In the genomic region with DNA sequence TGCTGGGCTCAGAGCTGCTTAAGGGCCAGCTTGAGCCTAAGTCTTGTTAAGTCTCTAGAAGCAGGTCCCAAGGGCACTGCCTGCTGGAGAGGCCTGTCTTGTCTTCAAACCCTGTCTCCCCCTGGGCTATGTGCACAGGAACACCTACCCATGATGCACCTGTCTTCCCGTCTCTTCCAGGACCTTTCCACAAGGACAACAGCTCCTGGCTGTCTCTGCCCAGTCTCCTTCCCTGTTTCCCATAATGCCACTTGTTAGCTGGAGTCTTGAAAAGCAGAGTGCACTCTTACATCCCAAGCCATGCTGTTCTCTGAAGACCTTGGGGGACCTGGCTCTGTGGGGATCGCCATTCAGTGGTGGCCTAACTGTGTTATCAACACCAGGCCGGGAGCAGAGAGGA, we compare ENCODE assay signal across 29 mouse cellular contexts. TPM values are rescaled to one million over a fixed set of nuclear protein-coding genes. Genes with fewer than 3 reads are reported as not detected.
DNase-seq lines count a peak whose midpoint lies in the region; ATAC-seq lines count a peak whose summit lies in the region.
"Had no signal": no experiment of that assay in that cellular context is flagged by ENCODE, and none has a peak within 500 bp of the region (broad histone marks: within the 10 kb centered on the region; RNA-seq: fewer than 3 reads in every experiment).

No protein-coding gene starts in this region.

- peaks cover 95% of the 10 kb centered on the region for H3K27me3 ChIP-seq in midbrain, embryonic 10.5 days (ENCODE audit: low read depth, poor library complexity, severe bottlenecking)
- H3K27me3 ChIP-seq in midbrain, embryonic 15.5 days (replicated peaks): 0 out of 2 replicates have a peak, but pooled peaks cover 3% of the 10 kb centered on the region
- peaks cover 87% of the 10 kb centered on the region for H3K27me3 ChIP-seq in embryonic facial prominence, embryonic 10.5 days (replicated peaks; ENCODE audit: low read depth, poor library complexity, severe bottlenecking)
- no peaks in the 10 kb centered on the region for H3K27me3 ChIP-seq in forebrain, embryonic 14.5 days (replicated peaks; ENCODE audit: control insufficient read depth, insufficient read depth, low read length)
- H3K27me3 ChIP-seq in limb, embryonic 10.5 days (ENCODE audit: low read depth, poor library complexity, severe bottlenecking): 0 out of 2 replicates have a peak, but pooled peaks cover 6% of the 10 kb centered on the region
- H3K27me3 ChIP-seq: hindbrain, embryonic 15.5 days had no signal

- no peak for DNase-seq in midbrain, embryonic 10.5 days (ENCODE audit: low spot score)
- no peak for DNase-seq in embryonic facial prominence, embryonic 10.5 days (ENCODE audit: low spot score)
- DNase-seq in forebrain, embryonic 14.5 days (ENCODE audit: low spot score): no peak
- no peak for DNase-seq in limb, embryonic 10.5 days (ENCODE audit: low spot score)
- no peak for DNase-seq in spleen, adult 18-20 months
- no peak for DNase-seq in ovary, adult 18-20 months (ENCODE audit: low spot score)
- DNase-seq: adrenal gland, postnatal 14 days; cerebellum, adult 11 months; cerebellum, adult 9-11 months; embryo, embryonic 11 days; gastrocnemius, postnatal 10 days; kidney, adult 18-20 months; kidney, postnatal 36 days; layer of hippocampus, postnatal 36 days; liver; lung, adult 2 months; lung, postnatal 10 days; right cerebral cortex, adult 18-20 months; right cerebral cortex, postnatal 4 days had no signal

- H3K4me1 ChIP-seq in midbrain, embryonic 10.5 days: peaks cover 95% of the 10 kb centered on the region
- peaks cover 44% of the 10 kb centered on the region for H3K4me1 ChIP-seq in midbrain, embryonic 15.5 days
- H3K4me1 ChIP-seq in embryonic facial prominence, embryonic 10.5 days: peaks cover 92% of the 10 kb centered on the region
- H3K4me1 ChIP-seq in forebrain, embryonic 14.5 days (ENCODE audit: control insufficient read depth, insufficient read depth, low read length): peaks cover 73% of the 10 kb centered on the region
- H3K4me1 ChIP-seq in limb, embryonic 10.5 days: peaks cover 82% of the 10 kb centered on the region

- H3K36me3 ChIP-seq in midbrain, embryonic 10.5 days: no peaks in the 10 kb centered on the region
- H3K36me3 ChIP-seq in midbrain, embryonic 15.5 days (replicated peaks): no peaks in the 10 kb centered on the region
- H3K36me3 ChIP-seq in embryonic facial prominence, embryonic 10.5 days (replicated peaks): peaks cover 6% of the 10 kb centered on the region; the same call in 1 of the 2 replicates
- H3K36me3 ChIP-seq in forebrain, embryonic 14.5 days (ENCODE audit: control insufficient read depth, insufficient read depth, low read length): no peaks in the 10 kb centered on the region
- H3K36me3 ChIP-seq in limb, embryonic 10.5 days: peaks cover 33% of the 10 kb centered on the region
- H3K36me3 ChIP-seq: embryonic facial prominence, embryonic 13.5 days; G1E; heart, embryonic 15.5 days; hindbrain, embryonic 15.5 days; kidney, embryonic 15.5 days had no signal

- H3K4me2 ChIP-seq in midbrain, embryonic 15.5 days: no peak overlapping the region
- H3K4me2 ChIP-seq in forebrain, embryonic 14.5 days (ENCODE audit: low read length): no peak overlapping the region
- H3K4me2 ChIP-seq: embryonic facial prominence, embryonic 13.5 days; heart, embryonic 15.5 days; hindbrain, embryonic 15.5 days; kidney, embryonic 15.5 days had no signal

- H3K9ac ChIP-seq in midbrain, embryonic 15.5 days: no peak overlapping the region
- H3K9ac ChIP-seq in forebrain, embryonic 14.5 days (ENCODE audit: low read length): no peak overlapping the region
- H3K9ac ChIP-seq: embryonic facial prominence, embryonic 13.5 days; heart, embryonic 15.5 days; hindbrain, embryonic 15.5 days; kidney, embryonic 15.5 days; liver, embryonic 14.5 days had no signal

- no peak overlapping the region for H3K4me3 ChIP-seq in midbrain, embryonic 10.5 days
- H3K4me3 ChIP-seq in midbrain, embryonic 15.5 days: no peak overlapping the region
- no peak overlapping the region for H3K4me3 ChIP-seq in embryonic facial prominence, embryonic 10.5 days
- H3K4me3 ChIP-seq in forebrain, embryonic 14.5 days (ENCODE audit: low read depth, low read length): no peak overlapping the region
- H3K4me3 ChIP-seq in limb, embryonic 10.5 days: no peak overlapping the region
- H3K4me3 ChIP-seq: embryonic facial prominence, embryonic 13.5 days; heart, embryonic 15.5 days; hindbrain, embryonic 15.5 days; kidney, embryonic 15.5 days had no signal

- ATAC-seq in midbrain, embryonic 15.5 days (replicated peaks): no peak
- no peak for ATAC-seq in forebrain, embryonic 14.5 days
- ATAC-seq: CD4-positive, CD25-positive, alpha-beta regulatory T cell, adult 4 months; midbrain, embryonic 16.5 days had no signal

- peak overlapping the region; percentile 89 for H3K27ac ChIP-seq in midbrain, embryonic 10.5 days (replicated peaks)
- no peak overlapping the region for H3K27ac ChIP-seq in midbrain, embryonic 15.5 days
- H3K27ac ChIP-seq in embryonic facial prominence, embryonic 10.5 days (replicated peaks): peak overlapping the region; percentile 82
- peak overlapping the region; percentile 85; the same call in 1 of the 2 replicates for H3K27ac ChIP-seq in forebrain, embryonic 14.5 days (ENCODE audit: low read depth, low read length)
- H3K27ac ChIP-seq in limb, embryonic 10.5 days: no peak overlapping the region
- H3K27ac ChIP-seq: embryonic facial prominence, embryonic 13.5 days; heart, embryonic 15.5 days; hindbrain, embryonic 15.5 days; kidney, embryonic 15.5 days; liver, embryonic 14.5 days; macrophage had no signal

- H3K9me3 ChIP-seq in midbrain, embryonic 10.5 days (replicated peaks): no peaks in the 10 kb centered on the region
- no peaks in the 10 kb centered on the region for H3K9me3 ChIP-seq in midbrain, embryonic 15.5 days
- no peaks in the 10 kb centered on the region for H3K9me3 ChIP-seq in embryonic facial prominence, embryonic 10.5 days
- no peaks in the 10 kb centered on the region for H3K9me3 ChIP-seq in forebrain, embryonic 14.5 days (replicated peaks; ENCODE audit: control insufficient read depth, low read length)
- H3K9me3 ChIP-seq in limb, embryonic 10.5 days (replicated peaks): no peaks in the 10 kb centered on the region
- H3K9me3 ChIP-seq: embryonic facial prominence, embryonic 13.5 days; heart, embryonic 15.5 days; hindbrain, embryonic 15.5 days; kidney, embryonic 15.5 days had no signal

- WGBS in midbrain, embryonic 10.5 days: 36% methylated on average over 3 of the region's 3 CpGs
- 43% methylated on average over 3 of the region's 3 CpGs for whole genome bisulfite sequencing in midbrain, embryonic 15.5 days
- WGBS in embryonic facial prominence, embryonic 10.5 days: 39% methylated on average over 3 of the region's 3 CpGs
- 9% methylated on average over 3 of the region's 3 CpGs for WGBS in forebrain, embryonic 14.5 days
- WGBS in limb, embryonic 10.5 days: 60% methylated on average over 3 of the region's 3 CpGs

RNA-seq across cellular contexts. Expression of gene Prdm16, which starts 35.7 kb away (rescaled TPM):
- polyA plus RNA-seq in midbrain, embryonic 10.5 days (2016; fragmentation: Nextera tagmentation; extraction: Ambion mirVana): 12.5 and 14.1 TPM in 2 replicates
- 11.2 and 11.5 TPM in 2 replicates for polyA plus RNA-seq in midbrain, embryonic 15.5 days (2015; fragmentation: Nextera tagmentation; extraction: Ambion mirVana)
- 33.9 and 44.5 TPM in 2 replicates for polyA plus RNA-seq in embryonic facial prominence, embryonic 10.5 days (2016; fragmentation: Nextera tagmentation; extraction: Ambion mirVana)
- 20.6 and 25.0 TPM in 2 replicates for polyA plus RNA-seq in forebrain, embryonic 14.5 days (2014; fragmentation: Nextera tagmentation; extraction: Ambion mirVana)
- polyA plus RNA-seq in limb, embryonic 10.5 days (2016; fragmentation: Nextera tagmentation; extraction: Ambion mirVana): 67.4 and 93.9 TPM in 2 replicates
- polyA plus RNA-seq: G1E had no signal

Comparison
In these comparisons a context has a peak if more than half of its experiments do, and no peak if none do; other contexts are left out.
1. H3K27ac ChIP-seq: peak in midbrain, embryonic 10.5 days (single experiment), embryonic facial prominence, embryonic 10.5 days (single experiment) and forebrain, embryonic 14.5 days (single experiment); none in midbrain, embryonic 15.5 days (single experiment) and limb, embryonic 10.5 days (single experiment).